Mouse (Mus musculus) ES-Bruce4 (cell line): ENCODE results near the gene Yars2.

Experiments
- CTCF ChIP-seq: IDR thresholded peaks from one replicate; pipeline ENCODE4 v1.8.1; 2011; ENCODE audit warnings: low read depth, low read length
- EP300 ChIP-seq: IDR thresholded peaks from 2 replicates; pipeline ENCODE4 v1.6.1; 2011; ENCODE audit warnings: low read depth, low read length; ENCODE audit not compliant: insufficient read depth
- POLR2A ChIP-seq: IDR thresholded peaks from one replicate; pipeline ENCODE4 v1.8.1; 2011; ENCODE audit warnings: low read length; ENCODE audit not compliant: insufficient read depth

DNA sequence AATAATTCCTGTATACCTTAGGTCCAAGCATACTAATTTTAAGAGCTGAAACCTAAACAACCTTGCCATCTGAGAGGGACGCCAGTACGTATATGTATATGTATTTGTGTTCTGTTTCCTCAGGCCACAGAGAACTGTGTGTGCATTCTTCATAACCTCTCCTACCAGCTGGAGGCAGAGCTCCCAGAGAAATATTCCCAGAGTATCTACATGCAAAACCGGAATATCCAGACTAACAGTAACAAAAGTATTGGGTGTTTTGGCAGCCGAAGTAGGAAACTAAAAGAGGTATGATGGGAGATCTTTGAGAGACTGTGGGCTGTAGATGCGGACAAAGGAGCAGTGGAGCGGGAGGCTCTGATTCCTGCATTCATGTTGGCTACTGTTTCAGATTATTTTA is 41.3 kb upstream of the Yars2 start:
- no peak for TF ChIP-seq EP300
- no peak for TF ChIP-seq POLR2A
- no peak for TF ChIP-seq CTCF
